Mouse (Mus musculus) hindbrain, embryonic 11.5 days (tissue): ENCODE measurements around the gene Smpd3. TPM values are rescaled to one million over a fixed set of nuclear protein-coding genes. Genes with fewer than 3 reads are reported as not detected.
"Not testable (repeated sequence)": the region's sequence is repeated elsewhere in the genome, so short reads cannot be mapped to it uniquely, and the experiment has no call there.

ENCODE experiments used
- ATAC-seq: fragments of 200-750 bp; cut with Nextera tagmentation; 2 replicates; pipeline ENCODE4 v1.8.0; 2017; ENCODE audit warnings: mild to moderate bottlenecking, moderate TSS enrichment, moderate library complexity; ENCODE audit not compliant: low FRiP score
- DNase-seq: peaks from one replicate; pipeline ENCODE4 v3.0.0-alpha.2; 2015; ENCODE audit warnings: low spot score
- H3K27ac ChIP-seq: fragments of 300-500 bp; sonication (generic); 2 replicates; pipeline ENCODE4 v1.5.1; 2014; ENCODE audit warnings: mild to moderate bottlenecking, low read depth, low read length
- H3K27me3 ChIP-seq: fragments of 300-500 bp; sonication (generic); 2 replicates; pipeline ENCODE4 v1.6.1; 2014; ENCODE audit warnings: mild to moderate bottlenecking, low read length, moderate library complexity, mixed read lengths; ENCODE audit not compliant: control insufficient read depth, insufficient read depth
- H3K36me3 ChIP-seq: fragments of 300-500 bp; sonication (generic); 2 replicates; pipeline ENCODE4 v1.6.1; 2014; ENCODE audit warnings: mild to moderate bottlenecking, low read length, moderate library complexity, mixed read lengths; ENCODE audit not compliant: control insufficient read depth, insufficient read depth
- H3K4me1 ChIP-seq: fragments of 300-500 bp; sonication (generic); replicated peaks from 2 replicates; pipeline ENCODE4 v1.6.1; 2014; ENCODE audit warnings: low read length, mixed read lengths; ENCODE audit not compliant: control insufficient read depth, insufficient read depth
- H3K4me2 ChIP-seq: fragments of 300-500 bp; sonication (generic); replicated peaks from 2 replicates; pipeline ENCODE4 v1.6.1; 2014; ENCODE audit warnings: mild to moderate bottlenecking, low read depth, low read length
- H3K4me3 ChIP-seq: fragments of 300-500 bp; sonication (generic); 2 replicates; pipeline ENCODE4 v1.5.1; 2014; ENCODE audit warnings: low read depth, low read length
- H3K9ac ChIP-seq: fragments of 300-500 bp; sonication (generic); 2 replicates; pipeline ENCODE4 v1.6.1; 2014; ENCODE audit warnings: low read depth, low read length
- H3K9me3 ChIP-seq: fragments of 300-500 bp; sonication (generic); 2 replicates; pipeline ENCODE4 v1.6.1; 2016; ENCODE audit warnings: low read length; ENCODE audit not compliant: control insufficient read depth
- WGBS: fragments of 180-500 bp; shearing (Covaris S2); extraction: QIAGEN DNeasy Blood & Tissue Kit; methylation state at CpG from one replicate; pipeline ENCODE4 v1.1.7; 2014; 5-methylcytosine and 5-hydroxymethylcytosine counted together
- polyA plus RNA-seq: library from polyadenylated mRNA; unstranded; fragments of >200 nt; fragmentation: Nextera tagmentation; extraction: Ambion mirVana; gene quantifications from 2 replicates; pipeline ENCODE4 v1.2.1, GENCODE M21; 2014

Smpd3 gene
- polyA plus RNA-seq, 1 experiment from 2014 or later = 10.4 TPM

DNA sequence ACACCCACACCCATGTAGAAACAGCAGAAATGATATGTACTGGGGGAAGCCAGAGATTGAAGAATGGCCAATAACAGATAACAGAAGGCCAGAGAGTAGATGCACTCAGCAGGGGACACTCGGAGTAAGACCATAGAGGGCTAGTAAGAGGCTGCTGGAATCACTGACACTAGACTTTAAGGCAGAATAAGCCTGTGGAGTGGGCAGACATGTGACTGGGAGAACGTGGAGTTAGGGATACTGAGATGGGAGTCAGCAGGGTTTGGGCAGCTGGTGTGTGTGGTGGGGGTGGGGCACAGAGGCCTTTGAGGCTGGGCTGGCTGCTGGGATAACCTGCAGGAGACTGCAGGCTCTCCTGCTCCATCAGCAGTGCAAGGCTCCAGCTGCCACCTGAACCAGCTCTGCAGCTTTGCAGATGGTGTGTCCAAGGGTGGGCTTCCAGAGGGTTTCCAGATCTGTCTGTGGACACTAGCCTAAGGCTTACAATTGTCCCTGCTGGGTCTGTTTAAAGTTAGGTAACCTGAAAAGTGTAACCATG is 31.0 kb downstream of the Smpd3 start:
- H3K9ac ChIP-seq, H3K9me3 ChIP-seq, H3K4me1 ChIP-seq, H3K36me3 ChIP-seq, H3K4me2 ChIP-seq, H3K27me3 ChIP-seq, H3K27ac ChIP-seq, DNase-seq, H3K4me3 ChIP-seq: not testable (repeated sequence)
- WGBS = 51% methylated on average over 2 of the region's 2 CpGs
- ATAC-seq = peak; percentile 33; the same call in 1 of the 2 replicates

DNA sequence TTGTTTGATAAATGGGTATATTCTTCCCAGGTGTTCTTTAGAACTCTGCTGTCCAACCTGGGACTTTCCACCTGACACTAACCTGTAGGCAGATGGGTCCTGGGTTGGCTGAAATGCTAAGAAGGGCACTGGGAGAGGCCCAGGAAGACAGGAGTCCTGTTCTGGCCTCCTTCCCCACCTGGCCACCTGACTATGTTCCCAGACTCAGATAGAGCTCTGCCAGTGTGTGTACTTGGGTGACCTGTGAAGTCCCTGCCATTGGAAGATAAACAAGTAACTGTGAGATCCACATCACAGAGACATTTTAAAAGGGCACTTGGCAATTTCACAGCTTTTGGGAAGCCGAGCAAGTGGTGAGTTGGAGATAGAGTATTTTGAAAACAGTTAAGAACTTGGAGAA is 31.7 kb downstream of the Smpd3 start:
- Histone ChIP-seq H3K27ac (no peak overlapping the region), H3K9ac (no peak overlapping the region), H3K36me3 (no peaks in the 10 kb centered on the region), H3K27me3 (no peaks in the 10 kb centered on the region), H3K4me2 (no peak overlapping the region), H3K4me1 (no peaks in the 10 kb centered on the region), H3K9me3 (no peaks in the 10 kb centered on the region), H3K4me3 (no peak overlapping the region)
- ATAC-seq = no peak
- WGBS = 83% methylated on average over 1 of the region's 1 CpGs
- no peak for DNase-seq

DNA sequence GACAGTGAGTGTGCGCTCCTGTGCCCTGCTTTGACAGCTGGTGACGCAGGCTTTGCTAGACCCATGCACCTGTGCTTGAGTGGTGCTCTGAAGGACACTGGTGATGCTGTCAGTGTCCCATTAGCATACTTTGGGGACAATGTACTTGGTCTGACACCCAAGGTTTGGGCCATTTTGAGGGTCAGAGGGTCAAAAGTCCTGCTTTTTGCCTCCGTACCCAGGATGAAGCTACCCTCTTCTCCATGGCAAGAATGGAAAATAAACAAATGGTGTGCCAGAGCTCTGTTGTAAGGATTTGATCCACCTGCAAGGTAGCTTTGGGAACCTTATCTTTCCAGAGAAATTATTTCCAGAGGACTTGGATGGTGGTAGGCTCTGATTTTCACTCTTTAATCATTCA is 32.5 kb downstream of the Smpd3 start:
- no peak for DNase-seq
- Histone ChIP-seq H3K9me3 (no peaks in the 10 kb centered on the region), H3K9ac (no peak overlapping the region), H3K4me2 (no peak overlapping the region), H3K4me1 (no peaks in the 10 kb centered on the region), H3K27me3 (no peaks in the 10 kb centered on the region), H3K4me3 (no peak overlapping the region), H3K36me3 (no peaks in the 10 kb centered on the region), H3K27ac (no peak overlapping the region)
- no peak for ATAC-seq
- WGBS = 96% methylated on average over 3 of the region's 3 CpGs

DNA sequence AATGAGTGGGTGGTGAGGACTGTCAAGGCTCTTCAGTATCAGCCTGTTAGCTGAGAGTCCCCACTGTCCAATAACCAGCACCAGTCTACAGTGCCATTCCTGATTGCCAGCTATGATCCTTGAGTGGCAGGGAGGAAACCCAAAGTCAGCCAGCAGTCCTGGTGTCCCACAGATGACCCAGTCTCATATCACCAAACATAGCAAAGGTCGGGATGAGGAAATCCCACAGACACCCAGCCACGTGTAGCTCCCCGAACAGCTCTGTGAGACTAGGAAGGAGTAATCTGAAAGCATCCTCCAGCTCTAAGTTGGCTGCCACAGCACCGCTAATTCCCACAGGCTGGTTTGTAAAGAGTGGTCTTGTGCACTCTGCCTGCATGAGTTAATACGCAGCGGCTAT is 33.5 kb downstream of the Smpd3 start:
- Histone ChIP-seq H3K9ac (no peak overlapping the region), H3K36me3 (no peaks in the 10 kb centered on the region), H3K27me3 (no peaks in the 10 kb centered on the region), H3K4me3 (no peak overlapping the region), H3K4me2 (no peak overlapping the region), H3K9me3 (no peaks in the 10 kb centered on the region), H3K4me1 (no peaks in the 10 kb centered on the region), H3K27ac (no peak overlapping the region)
- no peak for ATAC-seq
- no peak for DNase-seq
- WGBS = 88% methylated on average over 6 of the region's 6 CpGs

DNA sequence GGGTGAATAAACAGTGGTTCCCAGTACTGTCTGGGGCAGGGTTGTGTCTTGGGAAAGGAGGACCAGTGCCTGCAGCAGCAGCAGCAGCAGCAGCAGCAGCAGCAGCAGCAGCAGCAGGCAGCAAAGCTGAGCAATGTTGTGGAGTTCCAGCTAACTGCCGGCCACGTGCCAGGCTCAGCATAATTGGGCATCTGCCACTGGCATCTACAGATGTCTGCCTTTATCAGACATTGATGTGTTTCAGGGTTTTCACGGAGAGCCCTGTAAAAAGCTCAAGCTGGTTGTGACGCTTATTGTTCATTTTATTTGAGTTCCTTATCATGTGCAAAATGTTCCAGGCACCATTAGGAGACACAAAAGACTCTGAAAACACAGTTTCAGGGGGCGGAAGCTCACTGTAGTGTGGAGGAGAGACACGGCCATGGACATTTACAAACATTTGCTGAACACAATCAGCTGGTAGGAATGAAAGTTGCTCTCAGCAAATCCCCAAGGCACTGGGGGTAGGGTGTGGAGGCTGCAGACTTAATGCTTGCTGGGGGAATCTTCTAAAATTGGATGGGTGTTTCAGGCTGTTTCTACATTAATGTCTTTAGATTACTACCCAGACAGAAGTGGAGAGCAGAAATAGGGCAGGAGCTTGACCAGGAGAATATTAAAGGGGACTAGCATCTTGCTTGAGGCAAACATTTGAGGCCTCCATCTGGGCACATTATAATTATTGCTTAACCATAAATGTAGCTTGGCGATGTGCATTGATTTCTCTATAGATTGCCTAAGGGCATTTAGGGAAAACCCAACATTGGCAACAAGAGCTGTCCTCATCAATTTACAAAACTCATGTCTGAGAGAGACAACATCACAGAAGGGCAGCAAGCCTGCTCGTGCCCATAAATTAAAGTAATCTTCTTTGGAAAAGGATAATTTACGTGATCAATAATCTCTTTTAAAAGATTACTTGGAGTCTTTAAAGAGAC is 36.8 kb downstream of the Smpd3 start:
- 72% methylated on average over 9 of the region's 9 CpGs for WGBS
- H3K9ac ChIP-seq = no peak overlapping the region
- no peak for DNase-seq
- peak overlapping the region; percentile 58 for H3K27ac ChIP-seq
- no peaks in the 10 kb centered on the region for H3K27me3 ChIP-seq
- no peak overlapping the region for H3K4me2 ChIP-seq
- H3K9me3 ChIP-seq = no peaks in the 10 kb centered on the region
- no peak overlapping the region for H3K4me3 ChIP-seq
- H3K4me1 ChIP-seq = no peaks in the 10 kb centered on the region
- H3K36me3 ChIP-seq = no peaks in the 10 kb centered on the region
- no peak for ATAC-seq

DNA sequence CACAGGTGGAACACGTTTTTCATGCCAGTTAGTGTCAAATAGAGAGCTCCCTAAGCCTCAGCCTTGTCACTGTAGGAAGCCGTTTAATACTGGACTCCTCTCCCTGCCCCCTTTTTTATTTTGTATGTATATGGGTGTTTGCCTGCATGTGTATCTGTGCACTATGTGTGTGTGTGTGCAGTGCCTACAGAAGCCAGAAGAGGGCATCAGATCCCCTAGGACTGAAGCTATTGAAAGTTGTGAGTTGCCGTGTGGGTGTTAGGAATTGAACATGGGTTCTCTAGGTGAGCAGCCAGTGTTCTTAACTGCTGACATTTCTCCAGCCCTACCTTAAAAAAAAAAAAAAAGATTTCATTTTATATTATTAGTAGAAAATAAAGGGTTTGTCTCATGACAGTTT is 38.1 kb downstream of the Smpd3 start:
- no peak overlapping the region for H3K4me3 ChIP-seq
- no peaks in the 10 kb centered on the region for H3K4me1 ChIP-seq
- DNase-seq = no peak
- H3K36me3 ChIP-seq = no peaks in the 10 kb centered on the region
- H3K9ac ChIP-seq = no peak overlapping the region
- no peak overlapping the region for H3K4me2 ChIP-seq
- H3K9me3 ChIP-seq = no peaks in the 10 kb centered on the region
- 87% methylated on average over 3 of the region's 3 CpGs for WGBS
- no peak for ATAC-seq
- H3K27me3 ChIP-seq = no peaks in the 10 kb centered on the region
- H3K27ac ChIP-seq = no peak overlapping the region

DNA sequence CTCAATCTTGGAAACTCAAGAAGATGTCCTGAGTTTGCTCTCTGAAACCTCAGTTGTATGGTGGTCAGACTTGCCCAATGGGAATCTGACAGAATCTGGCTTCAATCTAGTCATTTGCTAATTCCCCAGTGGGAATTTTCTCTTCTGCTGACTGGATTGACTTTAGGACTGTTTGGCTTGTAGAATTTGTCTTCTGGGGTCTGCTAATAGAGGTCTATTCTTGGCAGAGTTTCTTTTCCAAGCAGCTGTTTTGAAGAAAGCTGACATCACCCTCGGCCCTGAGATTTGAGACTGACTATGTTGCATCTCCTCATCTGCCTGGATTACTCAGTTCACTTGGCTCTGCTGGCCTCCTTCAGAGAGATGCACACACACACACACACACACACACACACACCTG is 38.9 kb downstream of the Smpd3 start:
- H3K9me3 ChIP-seq = no peaks in the 10 kb centered on the region
- WGBS = 75% methylated on average over 1 of the region's 1 CpGs
- no peak overlapping the region for H3K4me3 ChIP-seq
- H3K27me3 ChIP-seq = no peaks in the 10 kb centered on the region
- ATAC-seq = no peak
- H3K4me2 ChIP-seq = no peak overlapping the region
- H3K36me3 ChIP-seq = no peaks in the 10 kb centered on the region
- no peak overlapping the region for H3K9ac ChIP-seq
- no peaks in the 10 kb centered on the region for H3K4me1 ChIP-seq
- no peak overlapping the region for H3K27ac ChIP-seq
- DNase-seq = no peak

DNA sequence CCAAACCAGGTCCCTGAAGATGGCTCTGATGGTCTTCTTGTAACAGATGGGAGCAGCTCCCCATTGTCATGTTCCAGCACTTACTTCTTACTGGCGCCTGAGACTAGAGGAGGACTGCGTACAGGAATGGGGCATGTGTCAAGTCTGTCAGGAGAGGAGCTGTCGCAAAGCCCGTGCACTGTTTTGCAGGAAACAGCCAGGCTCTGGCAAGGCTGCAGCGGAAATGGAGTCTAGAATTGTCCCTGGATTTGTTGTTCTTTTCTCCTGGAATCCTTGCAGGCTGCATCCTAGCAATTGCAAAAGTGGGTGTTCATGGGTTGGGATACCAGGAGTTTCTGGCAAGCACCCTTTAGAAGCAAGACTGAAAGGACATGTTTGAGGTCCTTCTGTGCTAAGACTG is 39.5 kb downstream of the Smpd3 start:
- H3K4me1 ChIP-seq = no peaks in the 10 kb centered on the region
- ATAC-seq = no peak
- H3K9ac ChIP-seq = no peak overlapping the region
- DNase-seq = no peak
- H3K9me3 ChIP-seq = no peaks in the 10 kb centered on the region
- 80% methylated on average over 5 of the region's 5 CpGs for WGBS
- no peak overlapping the region for H3K4me2 ChIP-seq
- no peaks in the 10 kb centered on the region for H3K36me3 ChIP-seq
- no peak overlapping the region for H3K4me3 ChIP-seq
- H3K27me3 ChIP-seq = no peaks in the 10 kb centered on the region
- H3K27ac ChIP-seq = no peak overlapping the region
